Mouse (Mus musculus) left cerebral cortex, postnatal 4 days (tissue): ENCODE data around the gene Dusp10. TPM values are rescaled to one million over a fixed set of nuclear protein-coding genes. Genes with fewer than 3 reads are reported as not detected.

ENCODE experiments used
- DNase-seq: peaks from one replicate; pipeline ENCODE4 v3.0.0-alpha.2; 2022
- intact Hi-C: fragments of 180-260 bp; cut with DNase I; formaldehyde crosslinking; loops from one replicate; pipeline ENCODE4 v1.15.1; 2025
- total RNA-seq, 2 experiments: library from RNA; stranded (reverse); gene quantifications; 2 replicates each; pipeline ENCODE4 v1.2.3; 2021

The Dusp10 gene
- total RNA-seq, 2 experiments from 2014 or later, result 3.4 to 4.2 TPM

- DNase-seq, result no peak
- intact Hi-C loops, result no loop called here
These were observed 77.4 kb downstream of the Dusp10 start for GRCm38 (mm10) chr1:184090515-184090914.

GRCm38 (mm10) chr1:184094914-184095313 is 81.8 kb downstream of the Dusp10 start:
- DNase-seq, result no peak
- intact Hi-C loops, result no loop called here

GRCm38 (mm10) chr1:184100414-184100813 is 87.3 kb downstream of the Dusp10 start:
- intact Hi-C loops, result no loop called here
- no peak for DNase-seq

GRCm38 (mm10) chr1:184100927-184101749 is 88.0 kb downstream of the Dusp10 start:
- no peak for DNase-seq
- intact Hi-C loops, result no loop called here

- DNase-seq, result no peak
- intact Hi-C loops, result no loop called here
These were observed 88.6 kb downstream of the Dusp10 start for GRCm38 (mm10) chr1:184101750-184102046.

- intact Hi-C loops, result no loop called here
These were observed 93.7 kb downstream of the Dusp10 start for GRCm38 (mm10) chr1:184106832-184107231.

GRCm38 (mm10) chr1:184107448-184107847 is 94.3 kb downstream of the Dusp10 start:
- intact Hi-C loops, result no loop called here
- no peak for DNase-seq

More at GRCm38 (mm10) chr1:184106832-184107231, 93.7 kb downstream of the Dusp10 start:
- no peak for DNase-seq

- intact Hi-C loops, result no loop called here
These were observed 95.2 kb downstream of the Dusp10 start for GRCm38 (mm10) chr1:184108254-184108653.

GRCm38 (mm10) chr1:184117586-184117985 is 104.5 kb downstream of the Dusp10 start:
- intact Hi-C loops, result no loop called here
- no peak for DNase-seq

More at GRCm38 (mm10) chr1:184108254-184108653, 95.2 kb downstream of the Dusp10 start:
- no peak for DNase-seq

GRCm38 (mm10) chr1:184117991-184118390 is 104.9 kb downstream of the Dusp10 start:
- intact Hi-C loops, result no loop called here
- no peak for DNase-seq

- DNase-seq, result no peak
- intact Hi-C loops, result no loop called here
These were observed 105.5 kb downstream of the Dusp10 start for GRCm38 (mm10) chr1:184118586-184118985.

Other genes with a start within 250 kb of the Dusp10 start
- gene 1700056E22Rik, start 21.0 kb downstream of the Dusp10 start, total RNA-seq, result under 1 TPM in 1 of 2 experiments, not detected in 1; 0.28 TPM